Comparison of ENCODE assay signal across 19 mouse cellular contexts in genomic region chr3:128613657-128614056, GRCm38 (mm10).
"Had no signal": no experiment of that assay in that cellular context is flagged by ENCODE, and none has a peak within 500 bp of the region (broad histone marks: within the 10 kb centered on the region; RNA-seq: fewer than 3 reads in every experiment).

No protein-coding gene starts in this region.

- H3K4me2 ChIP-seq: liver, embryonic 12.5 days; liver, embryonic 15.5 days; lung, embryonic 15.5 days; midbrain, embryonic 15.5 days had no signal

- ATAC-seq: liver, embryonic 12.5 days; midbrain, embryonic 15.5 days had no signal

- H3K4me3 ChIP-seq: liver, embryonic 12.5 days; liver, embryonic 15.5 days; lung, embryonic 15.5 days; megakaryocyte, embryonic 14.5 days; midbrain, embryonic 10.5 days; midbrain, embryonic 15.5 days had no signal

- H3K27me3 ChIP-seq: liver, embryonic 12.5 days; liver, embryonic 15.5 days; lung, embryonic 15.5 days; megakaryocyte, embryonic 14.5 days; midbrain, embryonic 15.5 days had no signal

- H3K27ac ChIP-seq: liver, embryonic 12.5 days; liver, embryonic 15.5 days; lung, embryonic 15.5 days; midbrain, embryonic 10.5 days; midbrain, embryonic 15.5 days; stomach, postnatal 0 days had no signal

- H3K9ac ChIP-seq: liver, embryonic 12.5 days; liver, embryonic 15.5 days; lung, embryonic 15.5 days; midbrain, embryonic 15.5 days had no signal

- H3K9me3 ChIP-seq: liver, embryonic 12.5 days; liver, embryonic 15.5 days; lung, embryonic 15.5 days; midbrain, embryonic 10.5 days; midbrain, embryonic 15.5 days had no signal

- H3K4me1 ChIP-seq: liver, embryonic 12.5 days; liver, embryonic 15.5 days; lung, embryonic 15.5 days; megakaryocyte, embryonic 14.5 days; midbrain, embryonic 10.5 days; midbrain, embryonic 15.5 days had no signal

- DNase-seq: kidney, adult 18-20 months; kidney, adult 9 months; kidney, postnatal 14 days; kidney, postnatal 4 days; left cerebral cortex, postnatal 4 days; liver; lung, adult 18-20 months; lung, postnatal 10 days; lung, postnatal 36 days; thymus, adult 2 months; thymus, postnatal 14 days; thymus, postnatal 4 days had no signal

- H3K36me3 ChIP-seq: liver, embryonic 12.5 days; liver, embryonic 15.5 days; lung, embryonic 15.5 days; midbrain, embryonic 10.5 days; midbrain, embryonic 15.5 days had no signal
